ENCODE assay signal across 10 mouse cellular contexts in the genomic region with DNA sequence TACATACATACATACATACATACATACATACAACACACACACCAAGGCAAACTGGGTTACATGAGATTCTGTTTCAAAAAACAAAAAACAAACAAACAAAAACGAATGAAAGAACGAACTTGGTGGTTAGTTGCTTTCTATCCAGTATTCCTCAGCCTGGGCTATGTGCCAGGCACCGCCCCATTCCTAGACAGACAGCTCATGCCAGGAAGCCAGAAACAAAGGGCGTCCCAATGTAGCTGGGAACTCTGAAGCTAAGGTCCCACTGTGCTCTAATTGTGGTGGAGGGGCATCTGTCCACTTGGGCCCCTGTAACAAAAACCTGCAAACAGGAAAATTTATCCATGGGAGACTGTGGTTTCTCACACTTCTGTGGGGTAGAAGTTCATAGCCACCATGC. TPM values are rescaled to one million over a fixed set of nuclear protein-coding genes. Genes with fewer than 3 reads are reported as not detected.
DNase-seq lines count a peak whose midpoint lies in the region; ATAC-seq and TF ChIP-seq lines count a peak whose summit lies in the region.
"Had no signal": no experiment of that assay in that cellular context is flagged by ENCODE, and none has a peak within 500 bp of the region (broad histone marks: within the 10 kb centered on the region; RNA-seq: fewer than 3 reads in every experiment).

No protein-coding gene starts in this region.

- no peak for ATAC-seq in kidney, embryonic 16.5 days (ENCODE audit: low FRiP score, low TSS enrichment)
- ATAC-seq in kidney, postnatal 0 days (replicated peaks; ENCODE audit: low FRiP score, low read depth), result no peak

- H3K27ac ChIP-seq in kidney, embryonic 16.5 days (ENCODE audit: low read length), result no peak overlapping the region
- no peak overlapping the region for H3K27ac ChIP-seq in kidney, postnatal 0 days

- H3K36me3 ChIP-seq in kidney, embryonic 16.5 days (ENCODE audit: insufficient read depth, low read length), result no peaks in the 10 kb centered on the region
- no peaks in the 10 kb centered on the region for H3K36me3 ChIP-seq in kidney, postnatal 0 days (ENCODE audit: insufficient read depth, low read length)

- H3K9ac ChIP-seq in kidney, embryonic 16.5 days (replicated peaks; ENCODE audit: low read length), result no peak overlapping the region
- H3K9ac ChIP-seq in kidney, postnatal 0 days (ENCODE audit: low read depth, low read length), result no peak overlapping the region

- H3K27me3 ChIP-seq in kidney, embryonic 16.5 days (ENCODE audit: insufficient read depth, low read length), result no peaks in the 10 kb centered on the region
- no peaks in the 10 kb centered on the region for H3K27me3 ChIP-seq in kidney, postnatal 0 days (ENCODE audit: insufficient read depth, low read length)

- no peak for TF ChIP-seq CTCF in kidney, postnatal 0 days (IDR thresholded peaks at IDR 0.05; ENCODE audit: low read depth)

- H3K4me1 ChIP-seq in kidney, embryonic 16.5 days (ENCODE audit: insufficient read depth, low read length), result no peaks in the 10 kb centered on the region
- no peaks in the 10 kb centered on the region for H3K4me1 ChIP-seq in kidney, postnatal 0 days (replicated peaks; ENCODE audit: insufficient read depth, low read length)

- DNase-seq in kidney, adult 18-20 months, result peak; percentile 66
- peak; percentile 86 for DNase-seq in NIH3T3 (ENCODE audit: low read depth)
- DNase-seq in fibroblast of lung, adult 2 months (ENCODE audit: low read depth), result peak; percentile 40
- DNase-seq in kidney, postnatal 0 days (ENCODE audit: low spot score), result peak; percentile 47
- DNase-seq in right cerebral cortex, postnatal 4 days, result peak; percentile 66
- DNase-seq in cerebellum, postnatal 36 days, result no peak
- no peak for DNase-seq in thymus, postnatal 36 days

- 54% methylated on average over 4 of the region's 4 CpGs for WGBS in kidney, embryonic 16.5 days
- WGBS in kidney, postnatal 0 days, result 48% methylated on average over 4 of the region's 4 CpGs

- H3K4me3 ChIP-seq in kidney, embryonic 16.5 days (ENCODE audit: low read length), result no peak overlapping the region
- H3K4me3 ChIP-seq in kidney, postnatal 0 days (replicated peaks; ENCODE audit: low read depth, low read length), result no peak overlapping the region

- no peaks in the 10 kb centered on the region for H3K9me3 ChIP-seq in kidney, embryonic 16.5 days (ENCODE audit: low read length)
- H3K9me3 ChIP-seq in kidney, postnatal 0 days (replicated peaks; ENCODE audit: low read length), result no peaks in the 10 kb centered on the region

- no peak overlapping the region for H3K4me2 ChIP-seq in kidney, embryonic 16.5 days (replicated peaks; ENCODE audit: low read depth, low read length)
- no peak overlapping the region for H3K4me2 ChIP-seq in kidney, postnatal 0 days (ENCODE audit: low read length)

RNA-seq across cellular contexts. Expression of a gene that starts 36.1 kb away (rescaled TPM):
- polyA plus RNA-seq in kidney, embryonic 16.5 days (2015; fragmentation: Nextera tagmentation; extraction: Ambion mirVana), result 74.3 and 77.5 TPM in 2 replicates
- polyA plus RNA-seq in kidney, postnatal 0 days (2015; fragmentation: Nextera tagmentation; extraction: Ambion mirVana), result 61.0 and 66.9 TPM in 2 replicates

RNA-seq across cellular contexts. Expression of a gene that starts 36.6 kb away (rescaled TPM):
- 0.72 TPM in 1 of 2 replicates, not detected in the other for polyA plus RNA-seq in kidney, embryonic 16.5 days (2015; fragmentation: Nextera tagmentation; extraction: Ambion mirVana)
- polyA plus RNA-seq in kidney, postnatal 0 days (2015; fragmentation: Nextera tagmentation; extraction: Ambion mirVana), result not detected in 2 replicates
- polyA plus RNA-seq: embryonic facial prominence, embryonic 11.5 days; large intestine, adult 2 months had no signal

RNA-seq across cellular contexts. Expression of a gene that starts 43.0 kb away (rescaled TPM):
- polyA plus RNA-seq in kidney, embryonic 16.5 days (2015; fragmentation: Nextera tagmentation; extraction: Ambion mirVana), result 9.6 and 10.3 TPM in 2 replicates
- polyA plus RNA-seq in kidney, postnatal 0 days (2015; fragmentation: Nextera tagmentation; extraction: Ambion mirVana), result 11.2 and 13.3 TPM in 2 replicates

RNA-seq across cellular contexts. Expression of a gene that starts 45.0 kb away (rescaled TPM):
- polyA plus RNA-seq in kidney, embryonic 16.5 days (2015; fragmentation: Nextera tagmentation; extraction: Ambion mirVana), result 0.24 and 0.37 TPM in 2 replicates
- 0.22 and 0.33 TPM in 2 replicates for polyA plus RNA-seq in kidney, postnatal 0 days (2015; fragmentation: Nextera tagmentation; extraction: Ambion mirVana)

Comparison
In these comparisons a context has a peak if more than half of its experiments do, and no peak if none do; other contexts are left out.
1. DNase-seq: peak in kidney, adult 18-20 months (single experiment), NIH3T3 (single experiment), fibroblast of lung, adult 2 months (single experiment), kidney, postnatal 0 days (single experiment) and right cerebral cortex, postnatal 4 days (single experiment); none in cerebellum, postnatal 36 days (0 of 2) and thymus, postnatal 36 days (0 of 2).